Mouse (Mus musculus): ENCODE results near the gene Dcaf1.

DNA sequence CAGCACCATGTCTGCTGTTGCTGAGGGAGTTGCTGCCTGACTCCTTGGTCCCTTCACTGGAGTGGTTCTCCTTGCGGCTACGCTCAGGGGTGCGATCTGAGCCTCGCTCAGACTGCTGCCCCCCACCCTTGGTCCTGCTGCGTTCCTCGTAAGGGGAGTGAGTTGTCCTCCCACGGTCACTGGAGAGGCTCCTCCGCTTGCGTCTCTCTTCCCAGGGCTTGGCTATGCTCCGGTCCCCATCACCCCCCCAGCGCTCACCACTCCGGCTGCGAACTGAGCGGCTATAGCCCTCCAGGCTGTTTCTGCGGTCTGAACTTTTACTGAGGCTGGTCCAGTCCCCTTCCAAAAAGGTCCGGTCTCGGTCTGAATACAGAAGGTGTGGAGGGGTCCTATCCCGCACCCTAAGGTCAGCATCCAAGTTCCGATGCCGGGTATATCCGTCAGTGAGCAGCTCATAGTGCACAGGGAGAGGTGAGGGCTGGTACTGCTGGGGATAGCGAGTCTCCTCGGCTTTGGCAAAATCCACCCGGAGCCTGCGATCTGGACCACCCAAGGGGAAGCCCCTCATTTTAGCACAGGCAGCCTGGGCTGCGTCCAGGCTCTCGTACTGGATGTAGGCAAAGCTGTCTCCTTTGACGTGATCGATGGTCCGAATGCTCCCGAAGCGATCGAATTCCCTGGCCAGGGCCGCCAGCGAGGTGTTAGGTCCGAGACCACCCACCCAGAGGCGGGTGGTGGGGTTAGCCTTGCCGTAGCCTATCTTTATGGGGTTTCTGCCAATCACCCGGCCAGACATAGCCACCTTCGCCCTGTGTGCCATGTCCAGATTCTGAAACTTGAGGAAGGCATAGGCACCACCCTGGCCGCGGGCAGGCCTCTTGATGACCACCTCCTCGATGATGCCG, 63.6 kb downstream of the Dcaf1 start:
- no peak for TF ChIP-seq CTCF (IDR thresholded peaks at IDR 0.05; ENCODE audit: extremely low read depth, insufficient read length, insufficient replicate concordance, low read depth, low read length)
- TF ChIP-seq POLR2A (IDR thresholded peaks at IDR 0.05; ENCODE audit: low read depth, low read length): no peak

Measured in small intestine, adult 2 months (tissue).